Mouse (Mus musculus) midbrain, embryonic 16.5 days (tissue): ENCODE data around the gene Hnf1b. TPM values are rescaled to one million over a fixed set of nuclear protein-coding genes. Genes with fewer than 3 reads are reported as not detected.

ENCODE experiments used
- ATAC-seq: fragments of 200-750 bp; cut with Nextera tagmentation; 2 replicates; pipeline ENCODE4 v1.8.0; 2017; ENCODE audit warnings: moderate TSS enrichment
- H3K27ac ChIP-seq: fragments of 300-500 bp; sonication (generic); 2 replicates; pipeline ENCODE4 v1.5.1; 2014; ENCODE audit warnings: mild to moderate bottlenecking, low read length, mixed read lengths
- H3K27me3 ChIP-seq: fragments of 300-500 bp; sonication (generic); 2 replicates; pipeline ENCODE4 v1.6.1; 2014; ENCODE audit warnings: low read depth, low read length, mixed read lengths; ENCODE audit not compliant: control insufficient read depth, insufficient read depth
- H3K36me3 ChIP-seq: fragments of 300-500 bp; sonication (generic); 2 replicates; pipeline ENCODE4 v1.6.1; 2014; ENCODE audit warnings: mild to moderate bottlenecking, low read length, moderate library complexity, mixed read lengths; ENCODE audit not compliant: control insufficient read depth, insufficient read depth
- H3K4me1 ChIP-seq: fragments of 300-500 bp; sonication (generic); 2 replicates; pipeline ENCODE4 v1.6.1; 2014; ENCODE audit warnings: mild to moderate bottlenecking, low read length, mixed read lengths; ENCODE audit not compliant: control insufficient read depth, insufficient read depth
- H3K4me2 ChIP-seq: fragments of 300-500 bp; sonication (generic); 2 replicates; pipeline ENCODE4 v1.6.1; 2014; ENCODE audit warnings: mild to moderate bottlenecking, low read length, mixed read lengths
- H3K4me3 ChIP-seq: fragments of 300-500 bp; sonication (generic); 2 replicates; pipeline ENCODE4 v1.5.1; 2014; ENCODE audit warnings: low read depth, mild to moderate bottlenecking, low read length, moderate library complexity, mixed read lengths
- H3K9ac ChIP-seq: fragments of 300-500 bp; sonication (generic); 2 replicates; pipeline ENCODE4 v1.6.1; 2014; ENCODE audit warnings: low read depth, low read length, mixed read lengths
- H3K9me3 ChIP-seq: fragments of 300-500 bp; sonication (generic); replicated peaks from 2 replicates; pipeline ENCODE4 v1.6.1; 2014; ENCODE audit warnings: mild to moderate bottlenecking, low read length, mixed read lengths; ENCODE audit not compliant: control insufficient read depth, poor library complexity, severe bottlenecking
- WGBS: fragments of 180-500 bp; shearing (Covaris S2); extraction: QIAGEN DNeasy Blood & Tissue Kit; methylation state at CpG from one replicate; pipeline ENCODE4 v1.1.7; 2014; 5-methylcytosine and 5-hydroxymethylcytosine counted together
- polyA plus RNA-seq: library from polyadenylated mRNA; unstranded; fragments of >200 nt; fragmentation: Nextera tagmentation; extraction: Ambion mirVana; gene quantifications from 2 replicates; pipeline ENCODE4 v1.2.1, GENCODE M21; 2015

Gene Hnf1b
- polyA plus RNA-seq, 1 experiment from 2014 or later, result 0.13 TPM

DNA sequence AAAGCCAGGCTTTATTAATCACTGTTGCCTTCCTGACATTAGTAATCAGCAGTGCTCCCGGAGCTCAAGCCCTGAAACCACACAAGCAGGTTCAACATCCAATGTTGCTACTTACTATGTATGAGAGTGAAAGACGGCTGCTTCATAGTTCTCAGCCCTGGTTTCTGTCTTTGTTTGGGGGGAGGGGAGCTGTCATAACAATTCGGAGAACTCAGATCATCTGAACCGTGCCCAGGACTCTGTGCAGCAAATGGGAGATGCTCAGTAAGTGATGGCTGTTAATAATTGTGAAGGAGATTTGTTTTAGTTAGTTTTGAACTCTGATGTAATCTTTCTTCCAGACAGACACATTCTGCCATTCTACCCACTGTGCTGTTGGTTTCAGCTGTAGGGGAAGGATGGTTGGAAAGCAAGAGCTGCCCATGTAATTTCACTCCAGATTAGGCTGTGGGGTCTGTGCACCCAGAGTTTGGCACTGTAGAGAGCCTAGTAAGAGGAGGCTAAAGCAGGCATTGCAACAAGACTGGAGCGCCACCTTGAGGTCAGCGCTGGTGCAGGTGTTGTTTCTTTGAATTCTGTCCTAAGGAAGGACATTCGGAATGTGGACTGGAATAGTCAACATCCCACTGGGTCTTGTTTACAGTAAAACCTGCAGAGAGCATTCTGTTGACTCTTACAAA lies 86.3 kb downstream of the Hnf1b start:
- ATAC-seq, result no peak
- H3K36me3 ChIP-seq, result no peaks in the 10 kb centered on the region
- 20% methylated on average over 7 of the region's 7 CpGs for WGBS

DNA sequence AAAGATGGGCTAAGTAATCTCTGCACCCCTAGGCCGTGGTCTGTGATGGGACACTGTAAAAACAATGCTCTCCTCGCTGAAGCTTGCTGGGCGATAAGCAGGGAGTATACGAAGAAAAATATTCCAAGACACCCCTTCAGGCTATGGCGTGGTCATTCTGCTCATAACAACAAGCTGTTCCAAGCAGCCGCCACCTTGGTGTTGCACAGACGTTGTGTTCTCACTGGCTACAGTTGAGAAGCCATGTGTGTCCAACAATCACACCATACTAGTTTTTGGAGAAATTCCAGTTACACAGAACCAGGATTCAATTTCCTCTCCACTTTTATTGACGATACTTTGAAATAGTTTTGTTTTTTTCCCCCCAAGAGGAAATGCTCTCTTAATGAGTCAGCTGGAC lies 88.7 kb downstream of the Hnf1b start:
- Histone ChIP-seq H3K4me2 (no peak overlapping the region), H3K27ac (no peak overlapping the region), H3K9ac (no peak overlapping the region), H3K4me1 (peaks cover 16% of the 10 kb centered on the region), H3K36me3 (no peaks in the 10 kb centered on the region), H3K4me3 (no peak overlapping the region), H3K27me3 (0 out of 2 replicates have a peak, but pooled peaks cover 5% of the 10 kb centered on the region), H3K9me3 (no peaks in the 10 kb centered on the region)
- 77% methylated on average over 8 of the region's 8 CpGs for WGBS
- no peak for ATAC-seq

More for the DNA sequence above, 86.3 kb downstream of the Hnf1b start:
- no peak overlapping the region for H3K4me2 ChIP-seq
- H3K9me3 ChIP-seq, result no peaks in the 10 kb centered on the region
- H3K4me3 ChIP-seq, result no peak overlapping the region
- H3K27ac ChIP-seq, result no peak overlapping the region
- peaks cover 2% of the 10 kb centered on the region; the same call in 1 of the 2 replicates for H3K4me1 ChIP-seq
- H3K9ac ChIP-seq, result no peak overlapping the region
- H3K27me3 ChIP-seq, result 0 out of 2 replicates have a peak, but pooled peaks cover 5% of the 10 kb centered on the region

DNA sequence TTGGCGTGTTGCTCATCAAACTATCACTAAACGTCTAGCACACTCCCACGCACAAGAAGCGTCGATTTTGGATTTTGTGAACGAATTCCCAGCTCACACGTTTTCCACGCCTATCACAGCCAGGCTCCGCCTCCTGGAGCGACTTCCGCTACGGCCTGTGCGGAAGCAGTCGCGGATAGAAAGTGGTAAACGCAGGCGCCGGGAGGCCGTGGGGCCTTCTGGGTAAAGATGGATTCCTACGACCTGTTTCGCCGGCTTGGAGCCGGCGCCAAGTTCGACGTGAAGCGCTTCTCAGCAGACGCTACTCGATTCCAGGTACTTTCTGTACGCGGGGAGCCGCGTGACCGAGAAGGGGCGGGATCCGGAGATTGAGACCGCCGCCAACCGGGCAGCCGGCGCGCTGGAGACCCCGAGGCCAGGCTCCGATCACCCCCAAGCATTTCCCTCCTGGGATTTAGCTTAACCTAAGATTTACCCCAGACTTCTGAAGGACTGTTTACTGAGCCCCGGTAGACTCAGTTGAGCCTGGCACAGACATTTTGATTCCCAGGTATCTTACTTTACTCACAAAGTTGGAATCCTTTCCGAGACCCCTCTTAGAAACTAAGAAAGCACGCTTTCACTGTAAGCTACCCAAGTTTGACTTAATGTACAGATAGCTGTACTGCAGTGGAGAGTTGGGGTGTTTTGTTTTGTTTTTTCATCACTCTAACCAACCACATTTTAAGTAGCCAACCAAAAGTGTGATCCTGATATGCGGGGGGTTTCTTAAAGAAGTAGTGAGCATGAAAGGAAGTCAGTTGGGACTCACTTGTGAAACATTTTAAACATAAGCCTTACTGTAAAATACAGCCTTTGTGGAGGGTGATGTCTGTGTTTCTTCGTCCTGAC lies 92.3 kb downstream of the Hnf1b start, which contains the start of gene Ddx52:
Gene Ddx52, plus strand, starts transcription at position 113 of the 891 bp plus-strand sequence.
- Histone ChIP-seq H3K27ac (peak within 1 kb of the TSS; percentile 74), H3K4me3 (peak within 1 kb of the TSS; percentile 89), H3K27me3 (0 out of 2 replicates have a peak, but pooled peaks cover 5% of the 10 kb centered on the region), H3K36me3 (peaks cover 21% of the 10 kb centered on the region), H3K9me3 (no peaks in the 10 kb centered on the region), H3K4me1 (peaks cover 16% of the 10 kb centered on the region), H3K4me2 (peak within 1 kb of the TSS; percentile 78), H3K9ac (peak within 1 kb of the TSS; percentile 77)
- ATAC-seq, result peak; percentile 97
- under 1% methylated on average over 49 of the region's 49 CpGs for WGBS

Other genes starting within 250 kb of the Hnf1b start
- not detected in 2 replicates for gene Rpl9-ps1, start 204.4 kb upstream of the Hnf1b start, polyA plus RNA-seq
- gene Ccl3, start 200.7 kb upstream of the Hnf1b start, polyA plus RNA-seq, result 0.75 and 1.5 TPM in 2 replicates
- gene Ccl4, start 187.5 kb upstream of the Hnf1b start, polyA plus RNA-seq, result 0.30 and 0.57 TPM in 2 replicates
- not detected in 2 replicates for gene Wfdc17, start 146.1 kb upstream of the Hnf1b start, polyA plus RNA-seq
- not detected in 2 replicates for gene Wfdc18, start 141.0 kb upstream of the Hnf1b start, polyA plus RNA-seq
- gene Wfdc21, start 103.1 kb upstream of the Hnf1b start, polyA plus RNA-seq, result not detected in 2 replicates
- gene Heatr6, start 96.4 kb upstream of the Hnf1b start, polyA plus RNA-seq, result 32.2 and 37.6 TPM in 2 replicates
- 20.3 and 21.4 TPM in 2 replicates for gene Ddx52, start 92.0 kb downstream of the Hnf1b start, polyA plus RNA-seq
- 26.4 and 31.4 TPM in 2 replicates for gene Synrg, start 114.4 kb downstream of the Hnf1b start, polyA plus RNA-seq
- 11.0 and 11.8 TPM in 2 replicates for gene Dusp14, start 219.2 kb downstream of the Hnf1b start, polyA plus RNA-seq